Mouse (Mus musculus) monocyte, adult 2 months (primary cell): ENCODE results near the gene Armh4.
"Not testable (repeated sequence)": the region's sequence is repeated elsewhere in the genome, so short reads cannot be mapped to it uniquely, and the experiment has no call there.

ENCODE experiments used
- DNase-seq, 2 experiments: peaks; one replicate each; pipeline ENCODE4 v3.0.0; 2022; ENCODE audit warnings: low spot score in 2 of 2, low read depth in 1 of 2

Armh4 gene

GRCm38 (mm10) chr14:49782715-49783531, at the start of gene Armh4:
Gene Armh4, minus strand, starts transcription at chr14:49783383.
- DNase-seq = no peak

GRCm38 (mm10) chr14:49829192-49830171, 46.3 kb upstream of the Armh4 start:
- DNase-seq = no peak

GRCm38 (mm10) chr14:49819721-49820440, 36.7 kb upstream of the Armh4 start:
- not testable (repeated sequence) for DNase-seq

- not testable (repeated sequence) for DNase-seq
Observed at GRCm38 (mm10) chr14:49818713-49819208, 35.6 kb upstream of the Armh4 start.

- DNase-seq = not testable (repeated sequence)
Observed at GRCm38 (mm10) chr14:49812966-49813365, 29.8 kb upstream of the Armh4 start.

GRCm38 (mm10) chr14:49805051-49805450, 21.9 kb upstream of the Armh4 start:
- DNase-seq = not testable (repeated sequence)

- no peak for DNase-seq
Observed at GRCm38 (mm10) chr14:49801444-49801843, 18.3 kb upstream of the Armh4 start.

GRCm38 (mm10) chr14:49793948-49794347, 10.8 kb upstream of the Armh4 start:
- no peak for DNase-seq

- DNase-seq = no peak
Observed at GRCm38 (mm10) chr14:49790542-49790941, 7.4 kb upstream of the Armh4 start.

GRCm38 (mm10) chr14:49785793-49786192, 2.6 kb upstream of the Armh4 start:
- DNase-seq = no peak

- DNase-seq = no peak
Observed at GRCm38 (mm10) chr14:49783866-49784265, 683 bp upstream of the Armh4 start.

- no peak for DNase-seq
Observed at GRCm38 (mm10) chr14:49780416-49780815, 2.8 kb downstream of the Armh4 start.

- not testable (repeated sequence) for DNase-seq
Observed at GRCm38 (mm10) chr14:49777539-49777938, 5.6 kb downstream of the Armh4 start.

GRCm38 (mm10) chr14:49771746-49772145, 11.4 kb downstream of the Armh4 start:
- no peak for DNase-seq

GRCm38 (mm10) chr14:49766601-49767000, 16.6 kb downstream of the Armh4 start:
- no peak for DNase-seq

- DNase-seq = no peak
Observed at GRCm38 (mm10) chr14:49755845-49756244, 27.3 kb downstream of the Armh4 start.

- no peak for DNase-seq
Observed at GRCm38 (mm10) chr14:49752614-49753013, 30.6 kb downstream of the Armh4 start.

- DNase-seq = no peak
Observed at GRCm38 (mm10) chr14:49745874-49746273, 37.3 kb downstream of the Armh4 start.

- DNase-seq = no peak
Observed at GRCm38 (mm10) chr14:49743946-49744526, 39.1 kb downstream of the Armh4 start.

- no peak for DNase-seq
Observed at GRCm38 (mm10) chr14:49739328-49739727, 43.9 kb downstream of the Armh4 start.
